ENCODE assay signal across 13 mouse cellular contexts in genomic region chr13:55392933-55393332, GRCm38 (mm10). TPM values are rescaled to one million over a fixed set of nuclear protein-coding genes. Genes with fewer than 3 reads are reported as not detected.
DNase-seq lines count a peak whose midpoint lies in the region; TF ChIP-seq lines count a peak whose summit lies in the region.
"Had no signal": no experiment of that assay in that cellular context is flagged by ENCODE, and none has a peak within 500 bp of the region (broad histone marks: within the 10 kb centered on the region; RNA-seq: fewer than 3 reads in every experiment).

No protein-coding gene starts in this region.

- TF ChIP-seq POLR2A in liver, adult 2 months (IDR thresholded peaks at IDR 0.05; ENCODE audit: extremely low read depth, insufficient read depth, low read length) = no peak
- TF ChIP-seq POLR2A in small intestine, adult 2 months (IDR thresholded peaks at IDR 0.05; ENCODE audit: low read depth, low read length) = no peak

- peak; percentile 18 for DNase-seq in liver, adult 2 months (ENCODE audit: extremely low read depth, low read depth, low spot score)
- no peak for DNase-seq in liver
- DNase-seq in T-cell, adult 2 months (ENCODE audit: low spot score) = peak; percentile 39
- DNase-seq in cerebellum, postnatal 10 days = no peak
- no peak for DNase-seq in urinary bladder, adult 18-20 months (ENCODE audit: low spot score in 2 of 2)
- DNase-seq: adrenal gland, adult 8-10 months; kidney, adult 18-20 months had no signal

- H3K27me3 ChIP-seq in liver, adult 2 months (ENCODE audit: control insufficient read depth, insufficient read depth, low read length) = no peaks in the 10 kb centered on the region
- peaks cover 11% of the 10 kb centered on the region for H3K27me3 ChIP-seq in E14TG2a.4 (ENCODE audit: insufficient read depth, low read length)
- no peaks in the 10 kb centered on the region for H3K27me3 ChIP-seq in small intestine, adult 2 months (ENCODE audit: control insufficient read depth, insufficient read depth, low read length)

- peaks cover 10% of the 10 kb centered on the region for H3K4me1 ChIP-seq in liver, adult 2 months (ENCODE audit: control insufficient read depth, insufficient read depth, low read length)
- H3K4me1 ChIP-seq in E14TG2a.4 (replicated peaks; ENCODE audit: low read depth, low read length) = peaks cover 16% of the 10 kb centered on the region
- H3K4me1 ChIP-seq in small intestine, adult 2 months (ENCODE audit: control insufficient read depth, insufficient read depth, insufficient read length, low read length) = peaks cover 17% of the 10 kb centered on the region
- H3K4me1 ChIP-seq: forebrain, embryonic 13.5 days; heart, embryonic 13.5 days; limb, embryonic 12.5 days; midbrain, embryonic 12.5 days had no signal

- no peaks in the 10 kb centered on the region for H3K36me3 ChIP-seq in liver, adult 2 months (ENCODE audit: control insufficient read depth, insufficient read depth, low read length)
- no peaks in the 10 kb centered on the region for H3K36me3 ChIP-seq in E14TG2a.4 (ENCODE audit: insufficient read depth, low read length)
- H3K36me3 ChIP-seq in small intestine, adult 2 months (ENCODE audit: control insufficient read depth, insufficient read depth, low read length) = no peaks in the 10 kb centered on the region
- H3K36me3 ChIP-seq: heart, embryonic 13.5 days; limb, embryonic 12.5 days; midbrain, embryonic 12.5 days had no signal

- no peak overlapping the region for H3K4me3 ChIP-seq in liver, adult 2 months (ENCODE audit: insufficient read depth, low read depth, low read length)
- no peak overlapping the region for H3K4me3 ChIP-seq in E14TG2a.4 (replicated peaks; ENCODE audit: low read length)
- no peak overlapping the region for H3K4me3 ChIP-seq in small intestine, adult 2 months (ENCODE audit: low read depth, low read length)
- H3K4me3 ChIP-seq: forebrain, embryonic 13.5 days; heart, embryonic 13.5 days; limb, embryonic 12.5 days; midbrain, embryonic 12.5 days had no signal

- H3K9ac ChIP-seq in liver, adult 2 months (ENCODE audit: low read depth, low read length) = no peak overlapping the region
- H3K9ac ChIP-seq: forebrain, embryonic 13.5 days; heart, embryonic 13.5 days; limb, embryonic 12.5 days; midbrain, embryonic 12.5 days had no signal

- no peaks in the 10 kb centered on the region for H3K9me3 ChIP-seq in E14TG2a.4 (ENCODE audit: low read length)
- H3K9me3 ChIP-seq: forebrain, embryonic 13.5 days; limb, embryonic 12.5 days had no signal

- peak overlapping the region; percentile 97; the same call in 1 of the 2 replicates for H3K27ac ChIP-seq in liver, adult 2 months (replicated peaks; ENCODE audit: insufficient read depth, low read depth, low read length)
- peak overlapping the region; percentile 86; the same call in 1 of the 2 replicates for H3K27ac ChIP-seq in small intestine, adult 2 months (ENCODE audit: insufficient read depth, low read depth, low read length)
- H3K27ac ChIP-seq: forebrain, embryonic 13.5 days; heart, embryonic 13.5 days; limb, embryonic 12.5 days; midbrain, embryonic 12.5 days had no signal

- no peaks in the 10 kb centered on the region for H3K79me2 ChIP-seq in liver, adult 2 months (ENCODE audit: control insufficient read depth, insufficient read depth, low read length)

- peak; percentile 52 for TF ChIP-seq CTCF in liver, adult 2 months (IDR thresholded peaks at IDR 0.05; ENCODE audit: low read depth, low read length)
- TF ChIP-seq CTCF in E14TG2a.4 (conservative IDR thresholded peaks at IDR 0.05; ENCODE audit: low read length) = peak; percentile 92
- TF ChIP-seq CTCF in small intestine, adult 2 months (IDR thresholded peaks at IDR 0.05; ENCODE audit: extremely low read depth, insufficient read length, insufficient replicate concordance, low read depth, low read length) = peak; percentile 65; the same call in 1 of the 2 replicates

- 84% methylated on average over 4 of the region's 4 CpGs for WGBS in liver, adult 2 months
- 76% methylated on average over 4 of the region's 4 CpGs for WGBS in small intestine, adult 2 months

RNA-seq across cellular contexts. Expression of gene Slc34a1, which starts 5.1 kb away (rescaled TPM):
- 0.13 TPM in 1 of 2 replicates, not detected in the other for total RNA-seq in liver, adult 2 months (2014; rRNA removed)
- polyA plus RNA-seq in liver, adult 2 months (2012; rRNA removed) = 0.04 and 0.11 TPM in 2 replicates
- 0.05 and 0.60 TPM in 2 replicates for polyA plus RNA-seq in small intestine, adult 2 months (2012; rRNA removed)
- total RNA-seq: adrenal gland, adult 8-10 months had no signal
- polyA plus RNA-seq: forebrain, embryonic 13.5 days; heart, embryonic 13.5 days; limb, embryonic 12.5 days had no signal

RNA-seq across cellular contexts. Expression of gene Pfn3, which starts 22.1 kb away (rescaled TPM):
- not detected in 2 replicates for total RNA-seq in liver, adult 2 months (2014; rRNA removed)
- not detected in 2 replicates for polyA plus RNA-seq in liver, adult 2 months (2012; rRNA removed)
- not detected in 2 replicates for polyA plus RNA-seq in small intestine, adult 2 months (2012; rRNA removed)
- total RNA-seq: adrenal gland, adult 8-10 months had no signal
- polyA plus RNA-seq: forebrain, embryonic 13.5 days; heart, embryonic 13.5 days; limb, embryonic 12.5 days; midbrain, embryonic 12.5 days had no signal

RNA-seq across cellular contexts. Expression of gene Rgs14, which starts 23.4 kb away (rescaled TPM):
- 0.28 and 0.34 TPM in 2 replicates for total RNA-seq in liver, adult 2 months (2014; rRNA removed)
- 0.45 and 0.70 TPM in 2 replicates for polyA plus RNA-seq in liver, adult 2 months (2012; rRNA removed)
- polyA plus RNA-seq in small intestine, adult 2 months (2012; rRNA removed) = 5.9 and 14.6 TPM in 2 replicates

RNA-seq across cellular contexts. Expression of gene Lman2, which starts 30.4 kb away (rescaled TPM):
- total RNA-seq in liver, adult 2 months (2014; rRNA removed) = 112 and 127 TPM in 2 replicates
- polyA plus RNA-seq in liver, adult 2 months (2012; rRNA removed) = 136 and 143 TPM in 2 replicates
- 63.0 and 107 TPM in 2 replicates for polyA plus RNA-seq in small intestine, adult 2 months (2012; rRNA removed)

RNA-seq across cellular contexts. Expression of gene F12, which starts 33.7 kb away (rescaled TPM):
- total RNA-seq in liver, adult 2 months (2014; rRNA removed) = 391 and 453 TPM in 2 replicates
- 621 and 798 TPM in 2 replicates for polyA plus RNA-seq in liver, adult 2 months (2012; rRNA removed)
- polyA plus RNA-seq in small intestine, adult 2 months (2012; rRNA removed) = 0.41 and 0.60 TPM in 2 replicates
- polyA plus RNA-seq: forebrain, embryonic 13.5 days; limb, embryonic 12.5 days; midbrain, embryonic 12.5 days had no signal

Comparison
In these comparisons a context has a peak if more than half of its experiments do, and no peak if none do; other contexts are left out.
1. DNase-seq: peak in liver, adult 2 months (single experiment) and T-cell, adult 2 months (single experiment); none in liver (single experiment), cerebellum, postnatal 10 days (0 of 2) and urinary bladder, adult 18-20 months (0 of 2).
2. Peak in every context shown above with its lines, with median percentiles within 50 percentile points of each other: CTCF ChIP-seq.